Mouse (Mus musculus): Measurements from ENCODE around the gene Thsd4. TPM values are rescaled to one million over a fixed set of nuclear protein-coding genes. Genes with fewer than 3 reads are reported as not detected.
A peak's percentile ranks its signal among the peaks of the same experiment; 100 is the strongest.

Thsd4 gene
- polyA plus RNA-seq, 1 experiment from 2014 or later: 19.9 TPM

- no peaks in the 10 kb centered on the region for H3K36me3 ChIP-seq (ENCODE audit: insufficient read depth, low read length)
- no peak overlapping the region for H3K27ac ChIP-seq
- DNase-seq (ENCODE audit: low spot score): peak; percentile 41
Observed at GRCm38 (mm10) chr9:60002323-60002722, 519.5 kb downstream of the Thsd4 start.

GRCm38 (mm10) chr9:60001444-60001843 lies 520.4 kb downstream of the Thsd4 start:
- no peaks in the 10 kb centered on the region for H3K27me3 ChIP-seq (ENCODE audit: insufficient read depth, low read length)
- H3K36me3 ChIP-seq (ENCODE audit: insufficient read depth, low read length): no peaks in the 10 kb centered on the region
- TF ChIP-seq CTCF (IDR thresholded peaks at IDR 0.05; ENCODE audit: low read depth): no peak
- no peaks in the 10 kb centered on the region for H3K9me3 ChIP-seq (replicated peaks; ENCODE audit: low read length)
- 0 out of 2 replicates have a peak, but pooled peaks cover 3% of the 10 kb centered on the region for H3K4me1 ChIP-seq (replicated peaks; ENCODE audit: insufficient read depth, low read length)
- DNase-seq (ENCODE audit: low spot score) (no peak), ATAC-seq (replicated peaks; ENCODE audit: low FRiP score, low read depth) (no peak)
- no peak overlapping the region for H3K9ac ChIP-seq (ENCODE audit: low read depth, low read length)
- WGBS: 68% methylated on average over 3 of the region's 3 CpGs
- H3K4me2 ChIP-seq (ENCODE audit: low read length): no peak overlapping the region
- H3K27ac ChIP-seq: no peak overlapping the region
- H3K4me3 ChIP-seq (replicated peaks; ENCODE audit: low read depth, low read length): no peak overlapping the region

More at GRCm38 (mm10) chr9:60002323-60002722, 519.5 kb downstream of the Thsd4 start:
- Histone ChIP-seq H3K9ac (ENCODE audit: low read depth, low read length) (no peak overlapping the region), H3K4me2 (ENCODE audit: low read length) (no peak overlapping the region), H3K27me3 (ENCODE audit: insufficient read depth, low read length) (no peaks in the 10 kb centered on the region), H3K9me3 (replicated peaks; ENCODE audit: low read length) (no peaks in the 10 kb centered on the region), H3K4me3 (replicated peaks; ENCODE audit: low read depth, low read length) (no peak overlapping the region), H3K4me1 (replicated peaks; ENCODE audit: insufficient read depth, low read length) (0 out of 2 replicates have a peak, but pooled peaks cover 3% of the 10 kb centered on the region)
- no peak for TF ChIP-seq CTCF (IDR thresholded peaks at IDR 0.05; ENCODE audit: low read depth)
- ATAC-seq (replicated peaks; ENCODE audit: low FRiP score, low read depth): no peak
- 29% methylated on average over 8 of the region's 8 CpGs for WGBS

DNA sequence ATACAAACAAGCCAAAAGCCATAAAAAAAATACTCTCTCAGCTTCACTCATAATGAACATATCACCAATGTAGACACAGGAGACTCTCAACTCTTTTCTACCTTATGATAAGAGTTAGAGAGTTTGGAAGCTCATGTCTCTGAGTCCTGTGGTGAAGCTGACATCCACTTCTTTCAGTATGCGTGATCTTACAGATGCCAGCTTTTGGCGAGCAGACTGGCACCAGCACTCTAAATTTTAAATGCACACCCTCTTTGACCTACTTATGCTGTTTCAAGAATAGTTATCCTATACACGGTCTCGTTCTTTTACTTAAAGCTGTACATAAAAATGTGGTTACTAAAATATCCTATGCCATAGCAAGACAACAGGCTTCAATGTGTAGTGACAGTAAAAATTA lies 524.1 kb downstream of the Thsd4 start:
- no peaks in the 10 kb centered on the region for H3K27me3 ChIP-seq (ENCODE audit: insufficient read depth, low read length)
- DNase-seq (ENCODE audit: low spot score): no peak
- TF ChIP-seq CTCF (IDR thresholded peaks at IDR 0.05; ENCODE audit: low read depth): no peak
- H3K9ac ChIP-seq (ENCODE audit: low read depth, low read length): no peak overlapping the region
- H3K9me3 ChIP-seq (replicated peaks; ENCODE audit: low read length): no peaks in the 10 kb centered on the region
- H3K4me2 ChIP-seq (ENCODE audit: low read length): no peak overlapping the region
- 0 out of 2 replicates have a peak, but pooled peaks cover 3% of the 10 kb centered on the region for H3K4me1 ChIP-seq (replicated peaks; ENCODE audit: insufficient read depth, low read length)
- H3K36me3 ChIP-seq (ENCODE audit: insufficient read depth, low read length): 0 out of 2 replicates have a peak, but pooled peaks cover 6% of the 10 kb centered on the region
- no peak overlapping the region for H3K27ac ChIP-seq
- no peak overlapping the region for H3K4me3 ChIP-seq (replicated peaks; ENCODE audit: low read depth, low read length)
- WGBS: 93% methylated on average over 4 of the region's 4 CpGs
- ATAC-seq (replicated peaks; ENCODE audit: low FRiP score, low read depth): no peak

- no peak for TF ChIP-seq CTCF (IDR thresholded peaks at IDR 0.05; ENCODE audit: low read depth)
- Histone ChIP-seq H3K9me3 (replicated peaks; ENCODE audit: low read length) (no peaks in the 10 kb centered on the region), H3K27ac (no peak overlapping the region), H3K9ac (ENCODE audit: low read depth, low read length) (no peak overlapping the region), H3K27me3 (ENCODE audit: insufficient read depth, low read length) (no peaks in the 10 kb centered on the region), H3K4me2 (ENCODE audit: low read length) (no peak overlapping the region), H3K36me3 (ENCODE audit: insufficient read depth, low read length) (0 out of 2 replicates have a peak, but pooled peaks cover 6% of the 10 kb centered on the region), H3K4me3 (replicated peaks; ENCODE audit: low read depth, low read length) (no peak overlapping the region), H3K4me1 (replicated peaks; ENCODE audit: insufficient read depth, low read length) (no peaks in the 10 kb centered on the region)
- DNase-seq (ENCODE audit: low spot score) (peak; percentile 34), ATAC-seq (replicated peaks; ENCODE audit: low FRiP score, low read depth) (no peak)
- WGBS: 67% methylated on average over 5 of the region's 5 CpGs
Observed at GRCm38 (mm10) chr9:59991407-59991806, 530.4 kb downstream of the Thsd4 start.

- WGBS: 0% methylated on average over 1 of the region's 1 CpGs
- TF ChIP-seq CTCF (IDR thresholded peaks at IDR 0.05; ENCODE audit: low read depth): peak; percentile 85
- no peaks in the 10 kb centered on the region for H3K9me3 ChIP-seq (replicated peaks; ENCODE audit: low read length)
- H3K4me1 ChIP-seq (replicated peaks; ENCODE audit: insufficient read depth, low read length): no peaks in the 10 kb centered on the region
- no peaks in the 10 kb centered on the region for H3K27me3 ChIP-seq (ENCODE audit: insufficient read depth, low read length)
- ATAC-seq (replicated peaks; ENCODE audit: low FRiP score, low read depth) (no peak), DNase-seq (ENCODE audit: low spot score) (peak; percentile 79)
- 0 out of 2 replicates have a peak, but pooled peaks cover 12% of the 10 kb centered on the region for H3K36me3 ChIP-seq (ENCODE audit: insufficient read depth, low read length)
- H3K4me3 ChIP-seq (replicated peaks; ENCODE audit: low read depth, low read length): no peak overlapping the region
- H3K27ac ChIP-seq: no peak overlapping the region
- H3K4me2 ChIP-seq (ENCODE audit: low read length): no peak overlapping the region
- no peak overlapping the region for H3K9ac ChIP-seq (ENCODE audit: low read depth, low read length)
Observed at GRCm38 (mm10) chr9:59989864-59990263, 532.0 kb downstream of the Thsd4 start.

DNA sequence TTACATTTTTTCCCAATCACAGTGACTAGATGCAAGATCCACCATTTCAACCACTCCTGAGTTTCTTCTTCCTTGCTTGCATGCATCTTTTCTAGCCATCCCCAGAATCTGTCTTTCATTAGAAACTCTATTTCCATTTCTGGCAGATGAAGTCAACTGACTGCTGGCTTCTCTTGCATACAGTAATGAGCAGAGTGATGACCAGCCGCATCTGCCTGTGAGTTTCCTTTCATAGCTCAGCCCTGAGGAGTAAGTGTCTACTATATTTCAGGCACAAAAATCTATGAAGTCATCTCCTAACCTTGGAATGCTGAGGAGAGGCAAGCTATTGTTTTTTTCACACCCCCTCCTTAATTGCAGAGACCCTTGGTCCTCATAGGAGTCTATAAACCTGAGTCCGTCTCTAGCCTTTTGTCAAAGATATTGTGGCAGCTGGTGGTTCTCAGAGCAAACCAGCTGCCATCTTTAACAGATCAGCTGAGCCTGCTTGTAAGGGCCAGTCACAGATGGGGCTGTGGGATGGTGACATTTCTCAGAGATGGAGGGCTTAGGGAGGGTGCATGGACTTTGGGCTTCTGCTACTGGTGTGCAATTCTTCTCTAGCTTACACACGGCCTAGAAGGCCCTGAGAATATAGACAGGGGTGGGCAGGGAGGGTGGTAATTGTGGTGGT lies 535.8 kb downstream of the Thsd4 start:
- Histone ChIP-seq H3K4me3 (replicated peaks; ENCODE audit: low read depth, low read length) (no peak overlapping the region), H3K27me3 (ENCODE audit: insufficient read depth, low read length) (no peaks in the 10 kb centered on the region), H3K36me3 (ENCODE audit: insufficient read depth, low read length) (0 out of 2 replicates have a peak, but pooled peaks cover 6% of the 10 kb centered on the region), H3K27ac (no peak overlapping the region), H3K4me1 (replicated peaks; ENCODE audit: insufficient read depth, low read length) (no peaks in the 10 kb centered on the region), H3K4me2 (ENCODE audit: low read length) (no peak overlapping the region), H3K9me3 (replicated peaks; ENCODE audit: low read length) (no peaks in the 10 kb centered on the region), H3K9ac (ENCODE audit: low read depth, low read length) (no peak overlapping the region)
- ATAC-seq (replicated peaks; ENCODE audit: low FRiP score, low read depth) (no peak), DNase-seq (ENCODE audit: low spot score) (no peak)
- no peak for TF ChIP-seq CTCF (IDR thresholded peaks at IDR 0.05; ENCODE audit: low read depth)
- 86% methylated on average over 3 of the region's 3 CpGs for WGBS

Measured in kidney, postnatal 0 days (tissue).